Mouse (Mus musculus): ENCODE results near the gene Zic4.

Gene Zic4

DNA sequence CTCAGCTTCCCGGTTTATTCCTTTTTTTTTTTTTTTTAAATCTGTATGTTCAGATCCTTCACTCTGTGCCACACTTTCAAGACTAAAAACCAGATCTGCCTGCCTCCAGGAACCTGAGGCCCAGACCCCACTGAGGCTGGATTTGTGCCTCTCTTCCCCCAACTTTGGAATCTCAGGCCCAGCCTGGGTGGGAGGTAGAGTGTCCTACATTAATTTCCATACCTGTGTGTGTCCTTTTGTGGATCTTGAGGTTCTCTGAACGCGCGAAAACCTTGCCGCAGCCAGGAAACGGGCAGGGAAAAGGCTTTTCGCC, 1.6 kb downstream of the Zic4 start:
- 13% methylated on average over 7 of the region's 7 CpGs for WGBS

DNA sequence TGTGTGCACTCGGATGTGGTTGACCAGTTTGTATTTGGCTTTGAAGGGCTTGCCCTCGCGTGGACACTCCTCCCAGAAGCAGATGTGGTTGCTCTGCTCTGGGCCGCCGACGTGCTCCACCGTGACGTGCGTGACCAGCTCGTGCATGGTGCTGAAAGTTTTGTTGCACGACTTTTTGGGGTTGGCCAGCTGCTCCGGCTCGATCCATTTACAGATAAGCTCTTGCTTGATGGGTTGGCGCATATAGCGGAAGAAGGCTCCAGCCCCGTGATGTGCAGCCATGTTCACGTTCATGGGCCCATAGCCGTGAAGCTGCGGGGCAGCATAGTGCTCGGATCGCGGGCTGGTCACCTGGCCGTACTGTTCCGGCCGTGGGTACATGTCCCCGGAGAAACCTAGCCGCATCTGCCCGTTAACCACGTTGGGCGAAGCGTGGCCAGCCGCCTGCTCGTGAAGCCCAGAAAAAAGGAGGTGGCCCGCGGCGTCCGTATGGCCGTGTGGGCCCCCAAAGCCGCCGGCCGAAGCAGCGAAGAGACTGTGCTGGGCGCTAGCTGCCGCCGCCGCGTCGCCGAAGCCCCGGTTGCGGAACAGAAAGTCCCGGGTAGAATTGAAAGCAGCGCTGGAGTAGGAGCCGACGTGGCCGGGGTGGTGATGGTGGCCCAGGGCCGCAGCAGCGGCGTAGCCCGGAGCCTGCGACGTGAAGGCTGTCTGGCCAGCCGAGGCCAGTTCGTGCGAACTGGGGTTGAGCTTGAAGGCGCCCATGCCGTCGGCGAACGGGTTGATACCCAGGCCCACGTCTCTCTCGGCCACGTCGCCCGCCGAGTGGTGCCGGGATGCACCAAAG, 2.1 kb downstream of the Zic4 start:
- 2% methylated on average over 77 of the region's 77 CpGs for WGBS

DNA sequence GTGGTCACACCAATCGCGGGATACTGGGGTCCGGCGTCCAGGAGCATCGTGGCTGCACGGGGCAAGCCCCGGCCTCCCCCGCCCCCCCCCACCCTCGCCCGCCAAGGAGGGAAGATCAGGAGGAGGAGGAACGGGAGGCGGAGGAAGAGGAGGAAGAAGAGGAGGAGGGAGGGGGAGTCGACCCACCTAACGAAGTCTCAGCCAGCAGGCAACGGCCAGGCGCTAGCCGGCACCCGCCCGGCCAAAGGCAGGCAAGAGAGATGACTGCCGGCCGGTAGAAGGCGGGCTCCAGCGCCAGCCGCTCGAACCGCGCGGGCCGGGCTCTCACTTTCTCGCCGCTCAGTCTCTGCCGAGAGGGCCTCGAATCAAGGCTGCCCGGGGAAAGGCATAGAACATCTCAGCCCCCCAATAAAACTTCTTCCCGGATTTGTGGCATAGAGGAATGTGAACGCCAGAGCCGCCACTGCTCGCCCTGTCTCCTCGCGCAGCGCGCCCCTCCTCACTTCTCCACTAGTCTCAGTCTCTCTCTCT, 2.8 kb downstream of the Zic4 start:
- 2% methylated on average over 40 of the region's 42 CpGs for WGBS

DNA sequence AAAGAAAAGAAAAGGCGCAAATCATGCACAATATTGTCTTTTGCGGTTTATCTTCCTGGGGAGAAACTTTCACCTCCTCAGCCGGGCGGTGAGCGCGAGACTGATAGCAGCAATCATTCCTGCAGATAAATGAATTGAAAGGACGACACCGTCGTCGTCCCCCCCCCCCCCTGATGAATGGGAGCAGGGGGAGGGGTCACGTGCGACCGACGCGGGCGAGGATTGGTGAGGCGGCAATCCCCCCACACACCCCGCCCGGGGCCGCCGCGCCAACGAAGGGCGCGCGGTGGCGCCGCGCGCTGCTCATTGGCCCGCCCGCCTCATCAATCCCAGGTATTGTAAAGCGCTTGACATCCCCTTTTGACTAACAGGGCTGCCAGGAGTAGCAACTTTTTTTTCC, 3.5 kb downstream of the Zic4 start, which contains the start of gene Zic1:
Gene Zic1 (minus strand): TSS at position 147 of the 400 bp plus-strand sequence.
- WGBS, result 4% methylated on average over 33 of the region's 33 CpGs

DNA sequence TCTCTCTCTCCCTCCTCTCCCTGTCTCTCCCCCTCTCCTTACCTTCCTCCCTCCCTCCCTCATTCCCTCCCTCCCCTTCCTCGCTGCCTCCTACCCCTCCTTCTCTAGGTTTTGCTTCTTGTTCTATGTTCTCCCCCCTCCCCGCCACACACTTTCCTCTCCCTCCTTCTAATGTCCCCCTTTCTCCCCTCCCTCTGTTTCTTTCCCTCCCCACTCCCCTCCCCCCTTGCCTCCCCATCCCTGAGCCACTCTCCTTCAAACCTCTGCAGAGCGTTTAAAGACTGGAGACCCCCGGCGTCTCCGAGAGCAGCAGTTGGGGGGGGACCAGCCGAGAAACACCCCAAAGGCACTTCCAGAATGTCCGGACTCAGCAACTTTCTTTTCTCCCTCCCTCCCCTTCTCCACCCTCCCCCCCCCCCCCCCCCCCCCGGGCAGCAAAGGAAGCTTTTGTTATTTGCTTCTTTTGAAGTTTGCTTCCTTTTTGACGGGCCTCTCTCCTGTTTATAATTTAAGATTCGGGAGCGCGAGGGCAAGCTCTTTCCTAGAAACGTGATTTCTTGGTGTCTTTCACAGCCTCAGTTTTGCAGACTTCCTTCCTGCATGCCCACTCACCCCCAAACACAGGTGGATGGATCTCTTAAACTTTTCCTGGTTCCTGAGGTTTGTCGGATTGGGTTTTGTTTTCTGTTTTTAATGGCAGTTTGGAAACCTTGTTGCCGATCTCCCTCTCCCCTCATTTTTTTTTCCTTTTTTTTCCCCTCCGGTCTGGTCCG, 4.2 kb downstream of the Zic4 start:
- WGBS, result 4% methylated on average over 18 of the region's 18 CpGs

DNA sequence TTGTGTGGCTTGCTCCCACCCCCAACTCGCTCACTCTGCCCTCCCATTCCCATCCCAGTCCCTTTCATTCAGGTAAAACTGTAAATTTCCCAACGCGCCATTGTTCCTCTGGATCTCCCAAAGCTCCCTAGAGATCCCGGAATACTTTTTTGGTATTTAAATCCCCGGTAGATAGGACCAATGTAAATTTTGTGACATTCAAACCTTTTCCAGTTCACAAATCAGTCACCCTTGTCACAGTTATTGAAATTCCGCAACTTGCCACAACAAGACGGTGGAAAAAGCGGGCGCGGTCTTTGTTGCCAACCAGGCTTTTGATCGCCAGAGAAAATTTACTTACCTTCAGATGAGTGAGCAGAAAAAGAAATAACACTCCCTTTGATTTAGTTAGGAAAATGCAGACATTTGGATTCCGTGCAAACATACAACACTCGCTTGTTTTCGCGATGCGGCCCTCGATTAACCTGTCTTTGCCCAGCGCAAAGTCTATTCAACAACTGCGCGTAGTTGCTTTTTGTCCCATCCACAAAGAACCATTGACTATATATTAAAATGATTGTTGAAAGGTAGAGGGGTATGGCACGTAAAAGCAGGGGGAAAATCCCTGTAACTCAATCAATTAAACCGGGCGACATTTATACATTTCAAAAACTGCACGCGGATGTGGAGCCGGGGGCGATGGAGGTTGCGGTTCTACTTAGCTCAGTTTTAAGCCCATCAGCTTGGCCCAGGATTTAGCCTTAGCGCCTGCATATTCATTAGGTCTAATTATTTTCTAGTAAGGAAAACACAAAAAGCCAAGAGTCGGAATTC, 5.0 kb downstream of the Zic4 start:
- WGBS, result 7% methylated on average over 30 of the region's 30 CpGs

DNA sequence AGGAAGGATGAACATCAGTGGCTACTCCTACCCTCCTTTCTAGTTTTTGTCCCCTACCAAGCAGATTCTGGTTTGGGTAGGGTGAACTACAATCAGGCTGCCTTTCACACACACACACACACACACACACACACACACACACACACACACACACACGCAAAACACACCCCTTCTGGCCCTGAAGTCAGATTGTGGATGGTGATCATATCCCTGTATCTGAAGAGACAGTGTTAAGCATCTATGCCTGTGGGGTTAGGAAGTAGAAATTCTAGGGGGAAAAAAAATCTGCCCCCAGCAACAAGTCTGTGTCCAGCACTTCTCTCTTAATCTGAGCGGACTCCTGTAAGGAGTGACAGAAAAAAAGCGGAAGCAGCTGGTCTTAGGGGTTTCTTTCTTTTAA, 5.9 kb downstream of the Zic4 start:
- 38% methylated on average over 3 of the region's 3 CpGs for WGBS

DNA sequence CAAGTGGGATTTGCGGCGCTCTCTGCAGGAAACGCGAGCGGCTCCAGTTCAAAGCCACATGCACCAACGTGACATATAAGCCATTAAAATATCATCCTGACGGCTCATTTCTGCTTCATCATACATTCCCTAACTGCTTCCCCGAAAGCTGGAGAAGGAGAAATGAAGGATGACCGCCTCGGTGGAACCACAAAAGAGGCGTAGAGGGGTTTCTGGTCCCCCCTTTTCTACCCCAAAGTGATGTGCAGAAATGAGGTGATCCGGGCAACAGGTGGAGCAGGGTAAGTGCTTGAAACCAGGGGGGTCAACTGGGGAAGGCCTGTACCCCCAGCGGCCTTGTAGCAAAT, 6.7 kb downstream of the Zic4 start:
- 52% methylated on average over 13 of the region's 13 CpGs for WGBS

DNA sequence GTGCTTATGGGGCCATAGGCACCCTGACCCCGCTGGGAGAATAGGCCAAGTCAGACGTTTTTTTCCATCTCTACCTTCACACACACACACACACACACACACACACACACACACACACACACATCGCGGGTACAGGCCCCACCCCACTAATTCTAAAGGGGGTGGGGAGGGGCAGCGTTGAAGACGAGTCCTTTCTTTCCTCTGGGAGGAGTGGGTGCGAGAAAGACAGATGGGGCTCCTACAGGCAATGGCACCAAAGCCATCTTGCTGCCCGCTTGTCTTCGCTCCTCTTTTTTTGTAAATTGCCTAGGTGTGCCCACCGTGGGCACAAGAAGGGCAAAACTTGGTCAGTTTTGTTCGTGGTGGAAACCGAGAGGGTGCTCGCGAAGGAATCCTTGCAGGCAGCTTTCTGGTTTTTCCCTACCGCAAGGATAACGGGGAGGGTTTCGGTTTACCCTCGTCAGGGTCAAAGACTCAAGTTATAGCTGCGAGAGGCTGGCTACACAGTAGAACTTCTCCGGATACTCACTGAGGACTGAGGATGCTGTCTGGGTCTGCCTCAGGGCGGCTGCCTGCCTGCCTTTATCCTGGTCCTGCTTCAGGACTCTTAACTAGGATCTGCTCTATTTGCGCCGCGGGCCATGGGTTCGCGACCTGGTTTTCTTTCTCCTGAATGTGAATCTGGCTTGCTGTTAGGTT, 7.2 kb downstream of the Zic4 start:
- 47% methylated on average over 26 of the region's 26 CpGs for WGBS

DNA sequence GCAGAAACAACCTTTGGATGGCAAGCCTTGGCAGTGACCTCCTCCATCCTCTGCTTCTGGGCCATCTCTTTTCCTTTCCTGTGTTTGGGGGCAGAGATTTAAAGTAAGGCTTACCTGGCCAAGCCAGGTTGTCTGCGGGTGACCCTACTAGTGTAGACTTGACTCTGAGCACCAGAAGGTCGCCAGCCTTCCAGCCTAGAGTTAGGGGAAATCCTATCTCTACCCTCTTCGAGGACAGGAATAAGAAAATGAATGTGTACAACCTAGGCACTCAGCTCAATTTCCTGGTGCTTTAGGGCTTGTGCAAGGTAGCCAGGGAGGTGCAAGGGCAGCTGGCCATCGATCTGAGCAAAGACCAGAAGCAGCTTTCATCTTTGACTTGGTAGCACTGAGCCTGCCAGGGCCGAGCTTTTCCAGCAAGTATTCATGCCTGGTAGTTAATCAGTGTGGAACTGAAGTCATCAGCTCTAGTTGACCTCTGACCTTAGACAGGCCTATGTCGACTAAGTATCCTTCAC, 8.0 kb downstream of the Zic4 start:
- WGBS, result 50% methylated on average over 6 of the region's 6 CpGs

DNA sequence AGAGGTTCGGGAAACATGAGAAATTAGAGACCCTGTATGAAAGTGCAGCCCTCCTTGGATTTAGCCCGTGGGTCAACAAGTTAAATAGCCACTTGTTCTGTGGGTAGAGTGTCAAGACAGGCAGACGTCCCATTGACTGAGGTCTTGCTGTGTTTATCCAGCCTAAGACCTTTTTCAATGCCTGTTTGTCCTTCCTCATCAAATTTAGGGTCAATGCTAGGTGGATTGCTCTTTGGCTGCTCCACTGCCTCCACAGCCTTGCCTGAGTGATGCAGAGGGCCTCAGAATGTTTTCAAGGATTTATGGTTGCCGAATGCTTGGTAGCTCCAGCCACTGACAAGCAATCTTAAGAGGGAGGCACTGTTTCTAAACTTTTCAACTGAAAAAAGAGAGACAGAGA, 9.4 kb downstream of the Zic4 start:
- 70% methylated on average over 4 of the region's 4 CpGs for WGBS

DNA sequence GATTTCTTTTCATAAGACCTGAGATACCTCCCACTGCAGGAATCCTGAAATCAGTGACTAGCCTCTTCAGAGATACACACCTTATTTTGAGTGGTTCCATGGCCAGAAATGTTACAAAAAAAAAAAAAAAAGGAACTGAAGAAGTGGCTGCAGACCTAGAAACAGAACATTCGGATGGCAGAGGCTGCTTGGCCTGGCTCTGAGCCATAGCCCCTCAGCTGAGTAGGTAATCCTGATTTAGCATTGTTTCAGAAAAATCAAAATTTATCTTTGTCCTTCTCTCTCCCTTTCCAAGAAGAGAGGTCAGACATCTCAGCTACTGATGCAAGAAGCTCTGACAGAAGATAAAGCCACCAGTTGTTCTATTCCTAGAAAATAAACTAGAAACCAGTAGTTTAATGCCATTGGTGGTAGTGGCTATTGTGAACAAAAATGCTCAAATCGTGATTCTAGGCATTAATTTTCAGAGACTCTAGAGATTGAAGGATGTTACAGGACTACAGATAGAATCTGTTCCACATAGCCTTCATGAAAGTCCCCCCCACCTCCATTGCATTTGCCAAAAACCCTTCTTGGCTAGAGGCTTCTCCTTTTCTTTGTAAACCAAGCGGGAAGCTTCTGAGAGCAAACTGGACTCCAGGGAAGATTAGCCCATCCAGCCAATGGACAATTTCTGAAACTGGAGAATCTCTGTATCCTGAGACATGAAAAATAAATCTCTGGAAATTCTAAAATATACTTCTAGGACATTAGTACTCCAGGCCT, 11.8 kb downstream of the Zic4 start:
- WGBS, result 58% methylated on average over 3 of the region's 3 CpGs

DNA sequence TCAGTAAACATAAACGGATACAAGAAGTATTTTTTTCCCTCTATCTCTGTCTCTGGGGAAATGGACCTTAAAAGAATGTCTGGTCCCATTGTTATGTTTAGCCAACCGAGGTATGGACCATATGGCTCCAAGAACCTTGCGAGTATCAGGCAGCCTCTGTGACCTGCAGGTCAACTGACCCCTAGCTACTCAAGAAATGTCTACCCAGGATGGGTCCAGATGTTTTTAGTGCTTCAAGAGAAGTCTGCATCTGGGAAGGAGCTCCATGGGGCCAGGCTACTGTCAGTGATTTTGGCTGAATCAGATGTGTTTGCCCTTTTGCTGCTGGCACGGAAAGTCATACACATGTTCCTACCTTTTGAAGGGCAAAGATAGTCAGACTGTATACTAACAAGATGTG, 12.5 kb downstream of the Zic4 start:
- WGBS, result 59% methylated on average over 4 of the region's 4 CpGs

DNA sequence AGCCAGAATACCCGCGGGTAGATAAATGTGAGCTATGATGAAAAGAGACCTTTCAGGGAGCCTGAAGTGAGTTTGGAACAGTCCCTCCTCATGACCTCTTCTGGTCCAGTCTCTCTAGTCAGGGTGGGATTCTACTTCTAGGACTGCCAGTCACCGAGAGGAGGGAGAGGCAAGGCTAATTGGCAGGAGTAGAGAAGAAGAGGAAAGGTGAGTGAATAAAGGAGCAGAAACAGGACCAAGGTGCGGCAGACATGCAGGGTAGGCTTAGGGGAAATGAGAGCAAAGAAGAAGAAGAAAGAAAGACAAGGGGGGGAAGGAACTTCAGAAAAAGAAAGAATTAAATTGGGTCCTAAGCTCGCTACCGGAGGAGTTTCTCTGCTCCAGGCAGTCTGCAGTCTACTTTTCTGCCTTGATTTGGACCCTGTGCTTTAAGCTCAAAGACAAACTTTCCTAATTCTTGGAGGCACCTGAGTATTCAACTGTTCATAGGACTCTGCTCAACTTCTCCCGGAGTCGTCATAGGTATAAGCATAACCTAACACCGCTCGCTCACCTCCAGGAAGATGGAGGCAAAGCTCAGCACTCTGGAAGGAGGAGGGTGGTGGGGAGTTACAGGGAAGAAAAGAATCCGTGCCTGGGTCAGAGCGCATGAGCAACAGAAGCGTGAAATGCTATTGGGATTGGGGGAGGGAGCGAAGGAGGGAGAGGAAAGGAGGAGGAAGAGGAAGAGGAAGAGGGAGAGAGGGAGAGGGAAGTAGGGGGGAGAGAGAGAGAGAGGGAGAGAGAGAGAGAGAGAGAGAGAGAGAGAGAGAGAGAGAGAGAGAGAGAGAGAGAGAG, 15.0 kb downstream of the Zic4 start:
- 20% methylated on average over 14 of the region's 14 CpGs for WGBS

DNA sequence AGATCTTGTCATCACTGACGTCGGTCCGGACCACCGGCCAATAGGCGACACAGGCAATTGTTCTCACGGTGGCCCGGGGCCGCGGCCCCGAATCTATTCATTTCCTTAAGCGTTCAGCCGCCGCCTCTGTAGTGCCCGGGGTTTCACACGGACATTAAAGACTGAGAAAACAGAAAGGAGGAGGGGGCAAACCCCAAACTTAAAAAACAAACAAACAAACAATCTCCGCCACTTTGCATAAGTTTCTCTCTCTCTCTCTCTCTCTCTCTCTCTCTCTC, 15.6 kb downstream of the Zic4 start:
- WGBS, result 1% methylated on average over 16 of the region's 16 CpGs

DNA sequence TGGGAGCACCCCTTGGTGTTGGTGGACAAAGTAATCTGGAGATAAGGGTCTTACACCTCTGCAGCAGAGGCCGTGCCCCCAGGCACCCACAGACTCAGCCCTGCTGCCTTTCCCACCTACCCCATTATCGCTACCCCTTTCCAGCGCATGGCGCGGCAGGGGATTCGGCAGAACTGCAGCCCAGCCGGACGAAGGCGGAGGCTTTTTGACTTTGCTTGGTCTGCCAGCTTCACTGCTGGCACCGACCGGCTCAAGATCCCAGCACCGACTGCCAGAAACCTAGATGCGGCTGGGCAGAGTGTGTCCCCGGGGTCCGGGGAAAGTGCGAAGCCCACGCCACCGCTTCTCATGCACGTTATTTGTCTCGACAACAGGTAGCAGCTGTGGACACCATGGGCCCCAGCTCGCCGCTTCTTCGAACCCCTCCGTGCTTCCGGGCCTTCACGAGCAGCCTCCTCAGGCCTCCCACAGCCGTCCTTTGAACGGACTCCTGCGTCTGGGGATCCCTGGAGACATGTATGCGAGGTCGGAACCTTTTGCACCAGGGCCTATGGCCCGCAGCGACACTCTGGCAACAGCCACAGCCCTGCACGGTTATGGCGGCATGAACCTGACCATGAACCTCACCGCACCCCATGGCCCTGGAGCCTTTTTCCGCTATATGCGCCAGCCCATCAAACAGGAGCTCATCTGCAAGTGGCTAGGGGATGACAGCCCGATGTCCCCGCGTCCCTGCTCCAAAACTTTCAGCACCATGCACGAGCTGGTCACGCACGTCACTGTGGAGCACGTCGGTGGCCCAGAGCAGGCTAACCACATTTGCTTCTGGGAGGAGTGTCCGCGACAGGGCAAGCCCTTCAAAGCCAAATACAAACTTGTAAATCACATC, 16.4 kb downstream of the Zic4 start:
- WGBS, result 7% methylated on average over 48 of the region's 48 CpGs

DNA sequence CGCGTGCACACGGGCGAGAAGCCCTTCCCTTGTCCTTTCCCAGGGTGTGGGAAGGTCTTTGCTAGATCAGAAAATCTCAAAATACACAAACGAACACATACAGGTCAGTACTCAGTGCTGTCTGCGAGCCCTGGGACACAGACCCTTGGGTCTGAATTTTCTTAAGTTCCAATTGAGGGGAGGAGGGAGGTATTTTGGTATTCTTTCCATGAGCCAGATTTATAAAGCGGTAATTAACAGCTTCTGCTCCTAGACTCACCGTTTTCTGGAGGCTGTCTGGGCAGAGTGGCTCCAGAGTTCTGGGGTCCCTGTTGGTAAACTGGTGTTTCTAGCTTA, 17.1 kb downstream of the Zic4 start:
- 22% methylated on average over 8 of the region's 8 CpGs for WGBS

DNA sequence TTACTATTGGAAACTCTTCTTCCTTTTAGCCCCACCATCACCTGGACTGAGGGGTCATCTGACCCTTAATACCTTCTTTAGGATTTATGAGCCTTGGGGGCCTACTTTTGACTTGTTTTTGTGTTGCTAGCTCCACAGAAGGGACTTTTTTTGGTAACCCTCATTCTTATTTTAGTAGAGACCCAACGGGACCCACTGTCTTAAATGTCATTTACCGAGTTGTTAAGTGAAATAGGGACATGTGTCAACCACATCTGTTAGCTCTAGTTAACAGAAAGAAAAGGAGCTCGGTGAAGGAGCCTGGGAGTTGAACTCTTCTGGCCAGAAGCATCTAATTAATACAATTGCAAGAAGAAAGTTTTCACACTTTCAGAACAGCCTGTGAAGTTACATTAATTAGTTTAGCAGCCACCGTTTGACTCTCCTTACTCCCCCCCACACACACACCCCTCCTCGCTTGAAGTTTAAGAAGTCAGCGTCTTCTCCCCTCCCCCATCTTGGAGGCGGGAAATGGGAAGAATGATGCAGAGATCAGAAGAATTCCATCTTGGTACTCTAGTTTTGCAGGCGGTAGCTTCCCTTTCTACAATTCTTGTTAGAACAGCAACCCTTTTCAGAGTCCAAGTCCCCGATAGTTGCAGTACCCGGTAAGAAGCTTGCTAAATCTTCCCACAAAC, 17.7 kb downstream of the Zic4 start:
- 17% methylated on average over 10 of the region's 10 CpGs for WGBS

Data from cerebral cortex, adult 2 months (tissue).